Mouse (Mus musculus) forebrain, embryonic 11.5 days (tissue): ENCODE measurements at regions not wholly inside any gene's neighbourhood (a gene's known extent, or its start where the extent isn't known, plus 50 kb on each side); places are given as distances from the start of the nearest gene placed in this dataset.

Experiments used
- ATAC-seq: fragments of 200-750 bp; cut with Nextera tagmentation; replicated peaks from 2 replicates; pipeline ENCODE4 v1.8.0; 2017; ENCODE audit warnings: moderate TSS enrichment; ENCODE audit not compliant: low FRiP score
- DNase-seq: peaks from one replicate; pipeline ENCODE4 v3.0.0-alpha.2; 2017; ENCODE audit warnings: low spot score
- H3K27ac ChIP-seq: fragments of 300-500 bp; sonication (generic); 2 replicates; pipeline ENCODE4 v1.5.1; 2014; ENCODE audit warnings: low read depth, low read length
- H3K27me3 ChIP-seq: fragments of 300-500 bp; sonication (generic); 2 replicates; pipeline ENCODE4 v1.6.1; 2014; ENCODE audit warnings: mild to moderate bottlenecking, low read length, mixed read lengths; ENCODE audit not compliant: control insufficient read depth, insufficient read depth
- H3K36me3 ChIP-seq: fragments of 300-500 bp; sonication (generic); 2 replicates; pipeline ENCODE4 v1.6.1; 2014; ENCODE audit warnings: mild to moderate bottlenecking, low read length, moderate library complexity, mixed read lengths; ENCODE audit not compliant: control insufficient read depth, insufficient read depth
- H3K4me1 ChIP-seq: fragments of 300-500 bp; sonication (generic); replicated peaks from 2 replicates; pipeline ENCODE4 v1.6.1; 2014; ENCODE audit warnings: low read length, mixed read lengths; ENCODE audit not compliant: control insufficient read depth, insufficient read depth
- H3K4me2 ChIP-seq: fragments of 300-500 bp; sonication (generic); 2 replicates; pipeline ENCODE4 v1.6.1; 2014; ENCODE audit warnings: low read depth, mild to moderate bottlenecking, low read length, moderate library complexity, mixed read lengths; ENCODE audit not compliant: severe bottlenecking
- H3K4me3 ChIP-seq: fragments of 300-500 bp; sonication (generic); 2 replicates; pipeline ENCODE4 v1.5.1; 2014; ENCODE audit warnings: low read depth, low read length
- H3K9ac ChIP-seq: fragments of 300-500 bp; sonication (generic); 2 replicates; pipeline ENCODE4 v1.6.1; 2014; ENCODE audit warnings: low read length
- H3K9me3 ChIP-seq: fragments of 300-500 bp; sonication (generic); 2 replicates; pipeline ENCODE4 v1.6.1; 2016; ENCODE audit warnings: low read length, mixed read lengths; ENCODE audit not compliant: control insufficient read depth
- WGBS: fragments of 180-500 bp; shearing (Covaris S2); extraction: QIAGEN DNeasy Blood & Tissue Kit; methylation state at CpG from one replicate; pipeline ENCODE4 v1.1.7; 2014; 5-methylcytosine and 5-hydroxymethylcytosine counted together

DNA sequence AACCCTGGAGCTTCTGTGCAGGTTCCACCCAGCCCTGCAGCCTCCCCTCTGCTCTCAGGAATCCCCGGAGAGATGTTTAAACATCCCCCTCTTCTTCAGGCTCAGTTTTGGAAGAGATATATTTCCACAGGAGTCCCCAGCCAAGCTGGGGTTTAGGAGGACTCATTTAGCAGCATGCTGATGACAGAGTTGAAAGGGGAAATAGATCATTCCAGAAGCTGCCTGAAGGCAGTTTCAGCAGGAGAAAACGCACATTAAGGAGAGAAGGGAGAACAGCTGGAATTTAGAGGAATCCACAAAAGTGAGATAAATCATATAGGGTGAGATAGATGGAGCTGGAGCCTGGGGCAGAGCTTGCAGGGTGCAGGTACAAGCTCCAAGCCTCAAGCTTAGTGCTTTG lies 357.6 kb upstream of the Gm10131 start:
- no peak for ATAC-seq
- Histone ChIP-seq H3K27me3 (no peaks in the 10 kb centered on the region), H3K4me1 (peaks cover 8% of the 10 kb centered on the region), H3K9ac (no peak overlapping the region), H3K4me3 (no peak overlapping the region), H3K4me2 (no peak overlapping the region), H3K9me3 (no peaks in the 10 kb centered on the region), H3K36me3 (no peaks in the 10 kb centered on the region), H3K27ac (no peak overlapping the region)
- peak; percentile 1 for DNase-seq
- 75% methylated on average over 2 of the region's 2 CpGs for WGBS

DNA sequence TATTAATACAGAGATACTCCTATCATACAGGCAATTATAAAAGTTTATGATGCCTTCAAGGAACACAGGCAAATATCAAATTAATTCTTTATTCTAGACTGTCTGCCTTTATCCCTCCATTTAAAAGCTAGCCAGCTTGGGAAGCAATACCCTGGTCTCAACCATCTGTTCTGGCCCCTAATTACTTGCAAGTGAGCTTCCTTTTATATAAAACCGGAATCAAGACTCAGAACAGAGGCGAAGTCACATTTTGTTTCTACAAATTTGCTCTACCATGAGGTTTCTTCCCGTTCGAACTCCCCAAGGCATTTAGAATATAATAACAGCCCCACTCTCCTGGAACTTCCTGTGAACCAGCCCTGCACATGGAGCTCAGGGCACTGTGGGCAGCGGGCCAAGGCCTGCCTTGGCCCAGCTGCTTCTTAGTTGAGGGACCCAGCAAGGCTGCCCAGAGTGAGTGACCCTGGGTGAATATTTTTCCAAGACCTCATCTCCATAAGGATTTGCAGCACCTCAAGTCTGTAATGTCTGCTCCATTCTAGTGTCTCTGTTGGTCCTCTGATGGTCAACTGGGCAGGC lies 355.3 kb upstream of the Gm10131 start:
- H3K27ac ChIP-seq, result no peak overlapping the region
- H3K4me3 ChIP-seq, result no peak overlapping the region
- whole genome bisulfite sequencing, result 87% methylated on average over 5 of the region's 5 CpGs
- no peaks in the 10 kb centered on the region for H3K4me1 ChIP-seq
- no peaks in the 10 kb centered on the region for H3K9me3 ChIP-seq
- no peak overlapping the region for H3K9ac ChIP-seq
- H3K36me3 ChIP-seq, result no peaks in the 10 kb centered on the region
- ATAC-seq (no peak), DNase-seq (peak; percentile 41)
- no peaks in the 10 kb centered on the region for H3K27me3 ChIP-seq
- no peak overlapping the region for H3K4me2 ChIP-seq

DNA sequence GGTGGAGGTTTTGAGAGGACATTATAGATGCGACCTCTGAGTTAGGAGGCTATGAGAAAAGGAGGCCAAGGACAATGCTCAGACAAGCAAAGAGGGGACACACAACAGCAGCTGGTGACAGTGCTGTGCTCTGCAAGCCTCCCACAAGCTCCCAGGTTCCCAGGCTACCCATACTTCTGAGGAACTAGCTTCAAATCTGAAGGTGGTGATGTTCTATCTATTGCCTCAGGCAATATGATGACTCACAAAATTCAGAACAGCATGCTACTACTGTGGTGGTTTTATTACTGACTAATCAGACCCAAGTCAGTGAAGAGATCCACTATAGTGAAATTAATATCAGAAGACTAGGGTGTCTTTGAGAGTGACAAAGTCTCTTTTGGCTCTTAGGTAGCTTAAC lies 353.9 kb upstream of the Gm10131 start:
- Histone ChIP-seq H3K9me3 (no peaks in the 10 kb centered on the region), H3K9ac (no peak overlapping the region), H3K4me1 (no peaks in the 10 kb centered on the region), H3K36me3 (no peaks in the 10 kb centered on the region), H3K4me3 (no peak overlapping the region), H3K4me2 (no peak overlapping the region), H3K27me3 (no peaks in the 10 kb centered on the region), H3K27ac (no peak overlapping the region)
- DNase-seq (no peak), ATAC-seq (no peak)
- 96% methylated on average over 1 of the region's 1 CpGs for WGBS

DNA sequence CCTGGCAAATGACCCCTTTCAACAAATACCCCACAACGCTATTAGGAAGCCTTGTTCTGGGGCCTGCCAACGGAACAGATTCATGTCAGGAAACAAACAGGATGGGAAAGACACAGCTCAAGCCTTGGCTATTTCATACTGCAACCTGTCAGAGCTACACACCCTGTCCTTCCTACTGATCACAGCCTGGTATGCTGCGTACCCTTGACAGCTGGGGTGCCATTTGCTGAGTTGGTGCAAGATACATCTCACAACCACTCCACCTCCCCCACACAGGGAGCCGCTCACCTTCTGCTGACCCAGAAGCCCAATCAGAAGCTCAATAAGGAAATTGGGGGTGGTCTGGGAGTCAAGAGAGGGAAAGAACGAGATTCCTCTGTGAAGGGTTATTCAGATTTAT lies 350.7 kb upstream of the Gm10131 start:
- Histone ChIP-seq H3K4me2 (no peak overlapping the region), H3K27ac (no peak overlapping the region), H3K9me3 (no peaks in the 10 kb centered on the region), H3K9ac (no peak overlapping the region), H3K4me1 (no peaks in the 10 kb centered on the region), H3K4me3 (no peak overlapping the region), H3K36me3 (no peaks in the 10 kb centered on the region), H3K27me3 (no peaks in the 10 kb centered on the region)
- 86% methylated on average over 5 of the region's 5 CpGs for WGBS
- no peak for ATAC-seq
- DNase-seq, result peak; percentile 28

DNA sequence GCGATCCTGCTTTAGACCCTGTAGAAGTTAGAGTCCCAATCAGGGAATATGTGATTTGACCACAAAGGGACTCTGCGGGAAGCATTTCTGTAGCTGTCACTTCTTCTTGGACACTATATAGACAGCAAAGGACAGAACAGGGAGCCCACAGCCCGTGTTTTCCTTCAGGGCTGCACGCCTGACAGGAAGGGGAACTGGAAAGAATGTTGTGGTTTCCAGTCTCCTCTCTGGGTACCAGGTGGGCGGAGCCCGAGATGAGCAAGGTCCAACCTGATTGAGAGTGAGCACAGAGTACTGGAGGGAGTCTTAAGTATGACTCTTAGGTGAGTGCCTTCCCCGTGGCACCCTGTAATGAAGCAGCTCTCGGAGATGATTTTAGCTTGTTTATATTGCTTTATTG lies 346.8 kb upstream of the Gm10131 start:
- no peak overlapping the region for H3K27ac ChIP-seq
- no peak overlapping the region for H3K9ac ChIP-seq
- 89% methylated on average over 8 of the region's 8 CpGs for WGBS
- H3K27me3 ChIP-seq, result no peaks in the 10 kb centered on the region
- no peak overlapping the region for H3K4me2 ChIP-seq
- DNase-seq (no peak), ATAC-seq (no peak)
- no peaks in the 10 kb centered on the region for H3K9me3 ChIP-seq
- no peak overlapping the region for H3K4me3 ChIP-seq
- H3K36me3 ChIP-seq, result no peaks in the 10 kb centered on the region
- no peaks in the 10 kb centered on the region for H3K4me1 ChIP-seq

- no peak for DNase-seq
- Histone ChIP-seq H3K9me3 (no peaks in the 10 kb centered on the region), H3K4me2 (no peak overlapping the region), H3K36me3 (no peaks in the 10 kb centered on the region), H3K4me1 (no peaks in the 10 kb centered on the region), H3K27ac (no peak overlapping the region), H3K9ac (no peak overlapping the region), H3K4me3 (no peak overlapping the region), H3K27me3 (no peaks in the 10 kb centered on the region)
- 70% methylated on average over 3 of the region's 3 CpGs for WGBS
- ATAC-seq, result no peak
These were observed 345.0 kb upstream of the Gm10131 start for GRCm38 (mm10) chr8:34456543-34456942.

- Histone ChIP-seq H3K9ac (no peak overlapping the region), H3K36me3 (no peaks in the 10 kb centered on the region), H3K27me3 (no peaks in the 10 kb centered on the region), H3K4me1 (0 out of 2 replicates have a peak, but pooled peaks cover 2% of the 10 kb centered on the region), H3K4me2 (no peak overlapping the region), H3K27ac (no peak overlapping the region), H3K4me3 (no peak overlapping the region), H3K9me3 (no peaks in the 10 kb centered on the region)
- WGBS, result 95% methylated on average over 14 of the region's 14 CpGs
- no peak for ATAC-seq
- DNase-seq, result no peak
These were observed 343.8 kb upstream of the Gm10131 start for GRCm38 (mm10) chr8:34455376-34455775.

- WGBS, result 69% methylated on average over 6 of the region's 6 CpGs
- Histone ChIP-seq H3K27me3 (no peaks in the 10 kb centered on the region), H3K9ac (no peak overlapping the region), H3K9me3 (no peaks in the 10 kb centered on the region), H3K4me1 (0 out of 2 replicates have a peak, but pooled peaks cover 4% of the 10 kb centered on the region), H3K27ac (no peak overlapping the region), H3K4me2 (no peak overlapping the region), H3K36me3 (no peaks in the 10 kb centered on the region), H3K4me3 (no peak overlapping the region)
- ATAC-seq (no peak), DNase-seq (no peak)
These were observed 341.3 kb upstream of the Gm10131 start for GRCm38 (mm10) chr8:34452811-34453210.

DNA sequence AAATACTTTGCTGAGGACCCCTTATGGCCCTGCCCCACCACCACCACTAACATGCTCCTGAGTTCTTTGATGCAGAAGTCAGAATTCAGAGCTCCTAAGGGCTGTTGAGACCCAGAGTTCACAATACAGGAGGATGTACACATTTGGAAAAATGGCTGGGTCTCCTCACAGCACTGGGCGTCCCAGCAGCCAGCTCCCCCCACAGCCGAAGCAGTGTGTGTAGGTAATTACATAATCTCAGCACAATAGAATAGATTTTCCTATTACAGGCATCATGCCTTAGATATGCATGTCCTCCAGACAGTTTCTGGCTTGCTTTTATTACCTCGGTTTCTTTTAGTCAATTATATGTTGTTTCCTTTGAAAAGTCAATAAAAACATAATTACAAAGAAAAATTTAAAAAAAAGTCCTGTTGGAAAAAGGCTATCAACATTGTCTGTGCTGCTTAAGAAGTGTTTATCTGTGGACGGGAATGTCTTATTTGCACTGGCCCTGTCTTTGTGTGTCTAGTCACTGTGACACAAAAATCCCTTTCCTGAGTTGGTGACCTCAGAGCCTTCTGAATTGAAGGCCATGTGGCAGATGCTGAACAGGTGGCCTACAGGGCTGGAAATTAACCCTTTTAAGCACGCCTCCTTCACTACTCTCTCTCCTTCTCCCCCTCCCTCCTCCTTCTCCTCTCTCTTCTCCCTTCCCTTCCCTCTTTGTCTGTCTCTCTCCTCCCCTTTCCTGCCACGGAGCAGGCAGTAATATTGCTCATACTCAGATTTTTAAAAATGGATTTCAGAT lies 339.9 kb upstream of the Gm10131 start:
- no peaks in the 10 kb centered on the region for H3K27me3 ChIP-seq
- H3K36me3 ChIP-seq, result no peaks in the 10 kb centered on the region
- H3K9me3 ChIP-seq, result no peaks in the 10 kb centered on the region
- H3K27ac ChIP-seq, result no peak overlapping the region
- no peak overlapping the region for H3K9ac ChIP-seq
- no peak overlapping the region for H3K4me2 ChIP-seq
- ATAC-seq (peak; percentile 55; the same call in 1 of the 2 replicates), DNase-seq (no peak)
- 0 out of 2 replicates have a peak, but pooled peaks cover 4% of the 10 kb centered on the region for H3K4me1 ChIP-seq
- 35% methylated on average over 6 of the region's 6 CpGs for WGBS
- H3K4me3 ChIP-seq, result no peak overlapping the region
